Mouse (Mus musculus): ENCODE results near the gene Rnd2.
"Not testable (repeated sequence)": the region's sequence is repeated elsewhere in the genome, so short reads cannot be mapped to it uniquely, and the experiment has no call there.

Gene Rnd2

DNA sequence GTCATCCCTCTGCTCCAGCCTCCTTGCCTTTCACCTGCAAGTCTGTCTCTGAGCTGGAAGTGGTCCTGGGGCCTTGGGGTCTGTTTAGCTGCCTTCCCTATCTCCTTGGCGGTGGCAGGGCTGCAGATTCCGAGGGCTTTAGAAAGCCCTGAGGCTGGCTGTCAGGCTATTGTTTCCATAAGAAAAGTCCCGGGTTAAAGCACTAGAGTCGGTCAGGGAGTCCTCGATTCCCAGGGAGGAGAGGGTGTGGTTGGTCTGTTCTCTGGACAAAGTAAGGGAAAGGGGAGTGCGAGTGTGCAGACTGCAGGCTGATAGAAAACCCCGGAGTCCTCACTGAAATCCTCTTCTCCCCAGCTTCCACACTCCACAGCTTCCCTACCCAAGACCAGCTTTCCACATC, 5.4 kb downstream of the Rnd2 start:
- DNase-seq, result no peak

DNA sequence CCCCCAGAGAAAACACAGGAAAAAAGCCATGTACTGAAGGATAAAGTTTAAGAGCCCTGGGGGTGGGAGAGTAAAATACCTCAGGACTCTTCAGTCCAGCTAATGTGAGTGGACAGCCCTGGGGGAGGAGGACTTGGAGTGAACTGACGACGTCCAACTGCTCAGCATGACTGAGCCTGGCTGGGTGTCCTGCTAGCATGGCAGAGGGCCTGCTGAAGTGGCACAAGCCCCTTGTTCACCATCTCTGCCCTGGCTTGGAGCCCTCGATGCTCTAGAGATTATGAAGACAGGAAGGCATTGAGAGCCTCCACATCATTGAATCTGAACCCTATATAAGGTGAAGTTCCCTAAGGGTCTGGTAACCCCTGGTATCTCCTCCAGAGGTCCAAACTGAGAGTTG, 7.1 kb downstream of the Rnd2 start:
- no peak for DNase-seq

GRCm38 (mm10) chr11:101472336-101472735, 7.5 kb downstream of the Rnd2 start:
- DNase-seq, result no peak

DNA sequence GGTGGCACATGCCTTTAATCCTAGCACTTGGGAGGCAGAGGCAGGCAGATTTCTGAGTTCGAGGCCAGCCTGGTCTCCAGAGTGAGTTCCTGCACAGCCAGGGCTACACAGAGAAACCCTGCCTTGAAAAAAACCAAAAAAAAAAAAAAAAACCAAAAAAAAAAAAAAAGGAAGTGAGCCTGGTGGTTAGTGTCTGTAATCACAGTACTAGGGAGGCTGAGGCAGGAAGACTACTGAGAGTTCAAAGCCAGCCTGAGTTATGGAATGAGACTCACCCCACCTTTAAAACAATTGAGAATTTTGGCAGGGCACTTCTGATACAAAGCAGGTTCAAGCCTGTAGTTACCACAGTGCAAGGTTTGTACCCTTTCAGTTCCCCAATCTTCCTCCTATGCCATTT, 8.9 kb downstream of the Rnd2 start:
- not testable (repeated sequence) for DNase-seq

- DNase-seq, result peak; percentile 57
Observed at GRCm38 (mm10) chr11:101474298-101474697, 9.5 kb downstream of the Rnd2 start.

- not testable (repeated sequence) for DNase-seq
Observed at GRCm38 (mm10) chr11:101476361-101476760, 11.6 kb downstream of the Rnd2 start.

GRCm38 (mm10) chr11:101477194-101477551, 12.4 kb downstream of the Rnd2 start:
- no peak for DNase-seq

- DNase-seq, result no peak
Observed at GRCm38 (mm10) chr11:101477552-101478211, 12.9 kb downstream of the Rnd2 start.

DNA sequence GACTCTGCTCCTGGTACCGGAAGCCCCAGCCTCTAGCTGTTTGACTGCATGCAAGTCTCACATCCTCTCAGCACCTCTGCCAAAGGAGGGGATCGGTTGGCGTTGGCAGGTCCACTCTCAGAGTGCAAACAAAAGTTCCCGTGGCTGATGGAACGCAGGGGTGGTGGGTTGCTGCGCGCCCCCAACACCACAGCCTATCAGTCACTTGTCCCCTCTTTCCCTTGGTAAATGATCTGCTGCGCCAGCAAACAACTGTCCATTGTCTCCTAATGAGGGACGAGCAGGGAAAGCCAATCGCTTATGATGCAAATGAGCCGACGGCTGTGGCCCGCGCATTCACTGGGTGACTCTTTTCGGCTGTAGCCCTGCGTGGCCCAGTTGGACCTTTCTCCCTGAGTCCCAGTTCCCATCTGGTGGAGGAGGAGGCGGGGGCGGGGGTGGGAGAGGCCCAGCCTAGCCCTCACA, 14.4 kb downstream of the Rnd2 start:
- no peak for DNase-seq

DNA sequence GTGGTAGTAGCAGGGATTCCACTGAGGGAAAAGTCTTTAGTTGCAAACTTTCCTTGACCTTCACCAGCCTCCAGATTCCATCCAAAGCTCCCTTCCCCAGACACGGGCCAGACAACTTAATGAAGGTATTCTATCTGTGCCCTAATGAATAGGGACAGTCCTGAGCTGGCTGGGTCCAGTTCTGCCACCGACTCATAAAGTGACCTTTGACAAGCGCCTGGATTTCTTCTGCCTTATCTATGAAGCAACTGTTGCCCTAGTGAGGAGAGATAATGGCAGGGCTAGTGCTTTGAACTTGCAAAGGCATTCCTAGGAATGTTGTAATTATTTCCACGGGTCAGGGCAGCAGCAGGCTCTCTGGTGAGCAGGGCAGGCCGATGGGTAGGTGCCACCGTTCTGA, 16.1 kb downstream of the Rnd2 start:
- DNase-seq, result no peak

GRCm38 (mm10) chr11:101483804-101484203, 19.0 kb downstream of the Rnd2 start:
- DNase-seq, result peak; percentile 17

- no peak for DNase-seq
Observed at GRCm38 (mm10) chr11:101484245-101484644, 19.4 kb downstream of the Rnd2 start.

- DNase-seq, result no peak
Observed at GRCm38 (mm10) chr11:101484814-101485213, 20.0 kb downstream of the Rnd2 start.

DNA sequence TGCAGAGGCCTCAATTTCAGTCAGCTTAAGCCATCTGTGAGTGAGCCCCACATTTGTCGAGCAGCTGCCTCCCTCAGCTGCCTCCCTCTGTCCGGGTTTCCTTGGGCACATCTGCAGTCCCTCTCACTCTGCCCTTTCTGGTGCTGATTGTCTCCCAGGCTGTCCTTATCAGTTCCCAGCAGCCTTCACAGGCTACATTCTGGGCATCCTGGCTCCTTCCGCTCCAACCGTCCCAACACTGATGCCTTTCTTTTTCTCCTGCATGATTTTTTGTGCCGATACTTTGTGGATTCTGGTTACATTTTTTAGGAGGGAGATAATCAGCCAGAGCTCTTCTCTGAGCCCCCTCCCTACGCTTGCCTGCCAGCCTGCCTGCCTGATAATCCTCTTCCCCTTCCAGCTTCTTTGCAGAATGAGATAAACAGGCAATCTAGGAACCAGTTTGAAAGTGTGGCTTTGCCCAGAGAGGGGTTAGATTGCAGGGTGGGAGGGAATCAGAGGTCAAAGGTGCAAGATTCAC, 20.8 kb downstream of the Rnd2 start:
- DNase-seq, result no peak

DNA sequence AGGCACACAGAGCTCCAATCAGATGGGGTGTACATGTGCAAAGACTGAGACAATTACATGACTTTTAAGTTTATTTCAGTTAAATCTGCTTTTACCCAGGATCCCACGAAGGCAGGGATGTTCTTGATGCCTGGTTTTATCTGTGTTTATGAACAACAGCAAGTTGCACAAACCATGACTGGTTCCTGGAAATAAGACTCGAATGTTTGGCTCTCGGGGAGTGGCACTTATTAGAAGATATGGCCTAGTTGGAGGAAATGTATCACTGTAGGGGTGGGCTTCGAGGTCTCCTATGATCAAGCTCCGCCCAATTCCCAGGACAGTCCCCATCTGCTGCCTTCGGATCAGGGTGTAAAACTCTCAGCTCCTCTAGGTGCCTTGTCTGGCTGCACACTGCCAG, 21.3 kb downstream of the Rnd2 start:
- DNase-seq, result no peak

- DNase-seq, result no peak
Observed at GRCm38 (mm10) chr11:101506269-101506780, 41.5 kb downstream of the Rnd2 start.

GRCm38 (mm10) chr11:101507090-101507489, 42.3 kb downstream of the Rnd2 start:
- peak; percentile 39 for DNase-seq

DNA sequence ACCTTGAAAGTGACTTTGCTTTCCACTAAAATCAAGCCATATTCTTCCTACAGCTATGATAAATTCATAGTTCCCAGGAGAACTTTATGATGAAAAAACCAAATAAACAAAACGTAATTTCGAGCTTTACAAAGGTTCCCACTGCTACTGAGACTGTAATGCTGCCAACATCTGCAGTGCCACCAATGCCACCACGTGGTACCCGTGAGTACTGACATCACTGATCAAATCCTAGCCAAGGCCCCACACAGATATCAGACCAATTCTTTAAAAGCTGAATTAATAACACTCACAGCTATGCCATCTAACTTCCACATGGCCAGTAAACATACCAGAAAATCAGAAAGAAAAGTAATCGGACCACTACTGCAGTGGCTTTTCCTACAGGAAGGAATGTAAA, 54.1 kb downstream of the Rnd2 start:
- peak; percentile 15 for DNase-seq

DNA sequence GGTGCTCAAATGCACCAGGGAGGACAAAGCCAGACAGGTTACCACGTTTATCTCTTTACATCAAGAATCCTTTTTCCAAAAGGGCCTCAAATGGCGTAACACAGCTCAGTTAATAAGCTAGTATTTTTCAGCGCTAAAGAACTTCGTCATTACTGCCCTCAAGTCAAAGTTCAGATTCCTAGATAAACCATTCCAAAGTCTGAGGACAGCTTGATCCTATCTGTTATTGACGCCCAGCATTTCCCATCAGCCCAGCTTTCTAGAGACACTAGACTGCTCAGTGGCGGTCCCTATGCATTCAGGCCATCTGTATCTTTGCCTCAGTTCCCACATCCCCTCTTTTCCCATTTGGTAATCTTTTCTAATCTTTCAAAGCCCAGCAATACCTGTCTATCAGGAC, 54.6 kb downstream of the Rnd2 start:
- no peak for DNase-seq

Measured in lung, postnatal 36 days (tissue).